Mouse (Mus musculus) CH12.LX (cell line): ENCODE data around the gene 4930415O20Rik. TPM values are rescaled to one million over a fixed set of nuclear protein-coding genes. Genes with fewer than 3 reads are reported as not detected.

Experiments used
- DNase-seq: peaks from one replicate; pipeline ENCODE4 v3.0.0-alpha.2; 2013; ENCODE audit errors: extremely low read depth
- H3K27ac ChIP-seq: 2 replicates; pipeline ENCODE4 v1.5.1; 2012; ENCODE audit warnings: low read depth, mild to moderate bottlenecking, control low read depth, moderate library complexity; ENCODE audit not compliant: insufficient read depth
- H3K27me3 ChIP-seq: replicated peaks from 2 replicates; pipeline ENCODE3; 2012; ENCODE audit warnings: inconsistent platforms
- H3K36me3 ChIP-seq, 2 experiments: replicated peaks in 1 of 2; 2 replicates each; pipeline versions ENCODE3 to v1.6.1; 2012; ENCODE audit warnings: inconsistent platforms in 1 of 2, low read length in 1 of 2, mild to moderate bottlenecking in 1 of 2, mixed read lengths in 1 of 2, moderate library complexity in 1 of 2; ENCODE audit not compliant: control insufficient read depth in 1 of 2, insufficient read depth in 1 of 2
- H3K4me1 ChIP-seq, 2 experiments: 2 replicates each; pipeline ENCODE4 v1.6.1; 2012; ENCODE audit warnings: inconsistent platforms in 1 of 2, moderate library complexity in 1 of 2; ENCODE audit not compliant: insufficient read depth in 2 of 2, control insufficient read depth in 1 of 2
- H3K4me2 ChIP-seq: 2 replicates; pipeline ENCODE4 v1.6.1; 2012; ENCODE audit warnings: low read depth, mild to moderate bottlenecking, control low read depth; ENCODE audit not compliant: poor library complexity, insufficient read depth, severe bottlenecking
- H3K4me3 ChIP-seq, 3 experiments: fragments of 150-350 bp in 1 of 3; sonication (generic) in 1 of 3; replicated peaks in 1 of 3; 2 replicates each; pipeline versions ENCODE3 to v1.5.1; 2011 to 2012; ENCODE audit warnings: low read depth in 2 of 3, low read length in 2 of 3, mild to moderate bottlenecking in 2 of 3, moderate library complexity in 2 of 3, control low read depth in 1 of 3, improper control_type of control experiment in 1 of 3, inconsistent platforms in 1 of 3, mixed read lengths in 1 of 3; ENCODE audit not compliant: poor library complexity in 1 of 3
- H3K79me2 ChIP-seq: replicated peaks from 2 replicates; pipeline ENCODE4 v1.6.1; 2012; ENCODE audit warnings: mild to moderate bottlenecking, moderate library complexity; ENCODE audit not compliant: control insufficient read depth, poor library complexity, insufficient read depth, severe bottlenecking; ENCODE audit errors: extremely low read depth
- H3K9ac ChIP-seq: 2 replicates; pipeline ENCODE4 v1.6.1; 2012; ENCODE audit warnings: low read depth, mild to moderate bottlenecking, control low read depth, moderate library complexity; ENCODE audit not compliant: insufficient read depth
- H3K9me3 ChIP-seq: replicated peaks from 2 replicates; pipeline ENCODE3; 2012; ENCODE audit warnings: low read length, inconsistent platforms, mixed read lengths
- E2F4 ChIP-seq: IDR thresholded peaks from 2 replicates; pipeline ENCODE4 v1.6.1; 2011; ENCODE audit warnings: low read depth, low read length, improper control_type of control experiment; ENCODE audit not compliant: insufficient replicate concordance
- ELF1 ChIP-seq: IDR thresholded peaks from 2 replicates; pipeline ENCODE4 v1.6.1; 2014; ENCODE audit warnings: low read depth, mild to moderate bottlenecking, inconsistent platforms, low read length, improper control_type of control experiment
- ETS1 ChIP-seq: conservative IDR thresholded peaks from 2 replicates; pipeline ENCODE4 v1.6.1; 2012; ENCODE audit warnings: low read depth, mild to moderate bottlenecking, inconsistent platforms, low read length, improper control_type of control experiment, moderate library complexity
- IRF4 ChIP-seq: IDR thresholded peaks from 2 replicates; pipeline ENCODE4 v1.6.1; 2014; ENCODE audit warnings: low read depth, mild to moderate bottlenecking, inconsistent platforms, low read length, improper control_type of control experiment
- JUN ChIP-seq: IDR thresholded peaks from 2 replicates; pipeline ENCODE4 v1.6.1; 2011; ENCODE audit warnings: low read depth, mild to moderate bottlenecking, low read length, improper control_type of control experiment, moderate library complexity; ENCODE audit not compliant: insufficient read depth
- KAT2A ChIP-seq: IDR thresholded peaks from 2 replicates; pipeline ENCODE4 v1.6.1; 2012; ENCODE audit warnings: low read length, improper control_type of control experiment, inconsistent platforms; ENCODE audit not compliant: insufficient replicate concordance
- MXI1 ChIP-seq: IDR thresholded peaks from 2 replicates; pipeline ENCODE4 v1.6.1; 2011; ENCODE audit warnings: mild to moderate bottlenecking, low read depth, low read length, improper control_type of control experiment
- MYC ChIP-seq: IDR thresholded peaks from 2 replicates; pipeline ENCODE4 v1.6.1; 2011; ENCODE audit warnings: low read depth, mild to moderate bottlenecking, improper control_type of control experiment, low read length
- NELFE ChIP-seq: IDR thresholded peaks from 2 replicates; pipeline ENCODE4 v1.6.1; 2011; ENCODE audit warnings: low read depth, low read length, improper control_type of control experiment
- RCOR1 ChIP-seq: conservative IDR thresholded peaks from 2 replicates; pipeline ENCODE4 v1.6.1; 2012; ENCODE audit warnings: low read depth, mild to moderate bottlenecking, inconsistent platforms, low read length, improper control_type of control experiment
- SIN3A ChIP-seq: IDR thresholded peaks from 2 replicates; pipeline ENCODE4 v1.6.1; 2012; ENCODE audit warnings: low read length, improper control_type of control experiment, inconsistent platforms
- TBP ChIP-seq: conservative IDR thresholded peaks from 2 replicates; pipeline ENCODE4 v1.6.1; 2011; ENCODE audit warnings: low read depth, low read length, improper control_type of control experiment
- UBTF ChIP-seq: IDR thresholded peaks from 2 replicates; pipeline ENCODE4 v1.6.1; 2012; ENCODE audit warnings: low read depth, mild to moderate bottlenecking, inconsistent platforms, low read length, improper control_type of control experiment, moderate library complexity
- USF1 ChIP-seq: IDR thresholded peaks from 2 replicates; pipeline ENCODE4 v1.6.1; 2014; ENCODE audit warnings: low read depth, mild to moderate bottlenecking, inconsistent platforms, low read length, improper control_type of control experiment
- dilution Hi-C: fragments of 300-500 bp; cut with MboI; formaldehyde crosslinking; loops from 2 replicates; pipeline ENCODE4 v1.14.3; 2020; ENCODE audit warnings: low sequenced_read_pairs; ENCODE audit not compliant: extremely low pct_unique_long_range_greater_than_20kb, extremely low pct_ligation_motif_present
- in situ Hi-C: fragments of 300-500 bp; cut with MboI; formaldehyde crosslinking; loops from 3 replicates; pipeline ENCODE4 v1.14.3; 2019; ENCODE audit warnings: low sequenced_read_pairs, low pct_ligation_motif_present, low pct_unique_long_range_greater_than_20kb, mixed read lengths
- polyA plus RNA-seq: library from polyadenylated mRNA; unstranded; fragments of >175 nt; gene quantifications from 2 replicates; pipeline ENCODE4 v1.2.1, GENCODE M21; 2012; ENCODE audit warnings: low read depth; ENCODE audit not compliant: insufficient read length
- total RNA-seq, 2 experiments: library from RNA; depleted of rRNA; stranded (reverse); fragments of 300-350 nt in 1 of 2; fragments of >200 nt in 1 of 2; gene quantifications; 2 replicates each; pipeline ENCODE4 v1.2.3; 2012 to 2014

The 4930415O20Rik gene
- total and polyA plus RNA-seq, 3 experiments = not detected

GRCm38 (mm10) chr15:98637155-98637554 lies 66.4 kb downstream of the 4930415O20Rik start:
- in situ Hi-C loops = no loop called here
- no peaks in the 10 kb centered on the region for H3K9me3 ChIP-seq
- peaks cover 0 to 10% of the 10 kb centered on the region in 2 experiments for H3K36me3 ChIP-seq
- peaks cover 14 to 48% of the 10 kb centered on the region in 2 experiments for H3K4me1 ChIP-seq
- H3K4me2 ChIP-seq = no peak overlapping the region
- no peaks in the 10 kb centered on the region for H3K79me2 ChIP-seq
- TF ChIP-seq MYC (no peak), ELF1 (no peak), KAT2A (no peak), IRF4 (no peak), RCOR1 (no peak), SIN3A (no peak), UBTF (no peak), ETS1 (no peak), E2F4 (no peak), TBP (no peak), JUN (no peak), MXI1 (no peak), NELFE (no peak), USF1 (no peak)
- peaks cover 61% of the 10 kb centered on the region for H3K27me3 ChIP-seq
- H3K27ac ChIP-seq = no peak overlapping the region
- no peak for DNase-seq
- no peak overlapping the region for H3K4me3 ChIP-seq
- dilution Hi-C loops = no loop called here
- no peak overlapping the region for H3K9ac ChIP-seq

Other genes starting within 250 kb of the 4930415O20Rik start
- gene Olfr284, start 230.0 kb upstream of the 4930415O20Rik start, total RNA-seq (2012; rRNA removed) = not detected in 2 replicates
- gene Olfr284, start 230.0 kb upstream of the 4930415O20Rik start, total RNA-seq (2014; rRNA removed) = not detected in 2 replicates
- not detected in 2 replicates for gene Olfr284, start 230.0 kb upstream of the 4930415O20Rik start, polyA plus RNA-seq
- not detected in 2 replicates for gene Olfr283, start 190.1 kb upstream of the 4930415O20Rik start, total RNA-seq (2012; rRNA removed)
- not detected in 2 replicates for gene Olfr283, start 190.1 kb upstream of the 4930415O20Rik start, total RNA-seq (2014; rRNA removed)
- not detected in 2 replicates for gene Olfr283, start 190.1 kb upstream of the 4930415O20Rik start, polyA plus RNA-seq
- gene Olfr282, start 139.8 kb upstream of the 4930415O20Rik start, total RNA-seq (2012; rRNA removed) = not detected in 2 replicates
- not detected in 2 replicates for gene Olfr282, start 139.8 kb upstream of the 4930415O20Rik start, total RNA-seq (2014; rRNA removed)
- gene Olfr282, start 139.8 kb upstream of the 4930415O20Rik start, polyA plus RNA-seq = not detected in 2 replicates
- not detected in 2 replicates for gene Olfr281, start 118.4 kb upstream of the 4930415O20Rik start, total RNA-seq (2012; rRNA removed)
- not detected in 2 replicates for gene Olfr281, start 118.4 kb upstream of the 4930415O20Rik start, total RNA-seq (2014; rRNA removed)
- not detected in 2 replicates for gene Olfr281, start 118.4 kb upstream of the 4930415O20Rik start, polyA plus RNA-seq
- not detected in 2 replicates for gene OR5BS1P, start 101.1 kb upstream of the 4930415O20Rik start, total RNA-seq (2012; rRNA removed)
- gene OR5BS1P, start 101.1 kb upstream of the 4930415O20Rik start, total RNA-seq (2014; rRNA removed) = not detected in 2 replicates
- not detected in 2 replicates for gene OR5BS1P, start 101.1 kb upstream of the 4930415O20Rik start, polyA plus RNA-seq
- not detected in 2 replicates for gene Lalba, start 88.3 kb upstream of the 4930415O20Rik start, total RNA-seq (2012; rRNA removed)
- not detected in 2 replicates for gene Lalba, start 88.3 kb upstream of the 4930415O20Rik start, total RNA-seq (2014; rRNA removed)
- gene Lalba, start 88.3 kb upstream of the 4930415O20Rik start, polyA plus RNA-seq = not detected in 2 replicates
- not detected in 2 replicates for gene Olfr279, start 78.6 kb upstream of the 4930415O20Rik start, total RNA-seq (2012; rRNA removed)
- not detected in 2 replicates for gene Olfr279, start 78.6 kb upstream of the 4930415O20Rik start, total RNA-seq (2014; rRNA removed)
- gene Olfr279, start 78.6 kb upstream of the 4930415O20Rik start, polyA plus RNA-seq = 0.07 TPM in 1 of 2 replicates, not detected in the other
- gene Kansl2, start 36.7 kb upstream of the 4930415O20Rik start, total RNA-seq (2012; rRNA removed) = 59.6 and 84.7 TPM in 2 replicates
- 101 and 103 TPM in 2 replicates for gene Kansl2, start 36.7 kb upstream of the 4930415O20Rik start, total RNA-seq (2014; rRNA removed)
- gene Kansl2, start 36.7 kb upstream of the 4930415O20Rik start, polyA plus RNA-seq = 111 and 125 TPM in 2 replicates
- 36.8 and 42.1 TPM in 2 replicates for gene Ccnt1, start 81 bp upstream of the 4930415O20Rik start, total RNA-seq (2012; rRNA removed)
- gene Ccnt1, start 81 bp upstream of the 4930415O20Rik start, total RNA-seq (2014; rRNA removed) = 38.1 and 41.3 TPM in 2 replicates
- 62.1 and 73.3 TPM in 2 replicates for gene Ccnt1, start 81 bp upstream of the 4930415O20Rik start, polyA plus RNA-seq
- gene Adcy6, start 39.1 kb downstream of the 4930415O20Rik start, total RNA-seq (2012; rRNA removed) = 1.5 and 2.6 TPM in 2 replicates
- 0.05 TPM in 1 of 2 replicates, not detected in the other for gene Adcy6, start 39.1 kb downstream of the 4930415O20Rik start, total RNA-seq (2014; rRNA removed)
- 0.06 and 0.11 TPM in 2 replicates for gene Adcy6, start 39.1 kb downstream of the 4930415O20Rik start, polyA plus RNA-seq
- gene Cacnb3, start 59.8 kb downstream of the 4930415O20Rik start, total RNA-seq (2012; rRNA removed) = 2.9 and 4.3 TPM in 2 replicates
- 2.3 and 2.5 TPM in 2 replicates for gene Cacnb3, start 59.8 kb downstream of the 4930415O20Rik start, total RNA-seq (2014; rRNA removed)
- 5.7 and 7.0 TPM in 2 replicates for gene Cacnb3, start 59.8 kb downstream of the 4930415O20Rik start, polyA plus RNA-seq
- 103 and 132 TPM in 2 replicates for gene Ddx23, start 91.9 kb downstream of the 4930415O20Rik start, total RNA-seq (2012; rRNA removed)
- gene Ddx23, start 91.9 kb downstream of the 4930415O20Rik start, total RNA-seq (2014; rRNA removed) = 58.5 and 59.4 TPM in 2 replicates
- 148 and 181 TPM in 2 replicates for gene Ddx23, start 91.9 kb downstream of the 4930415O20Rik start, polyA plus RNA-seq
- 3.8 and 6.3 TPM in 2 replicates for gene Rnd1, start 106.5 kb downstream of the 4930415O20Rik start, total RNA-seq (2012; rRNA removed)
- 5.8 and 9.4 TPM in 2 replicates for gene Rnd1, start 106.5 kb downstream of the 4930415O20Rik start, total RNA-seq (2014; rRNA removed)
- 5.7 and 6.0 TPM in 2 replicates for gene Rnd1, start 106.5 kb downstream of the 4930415O20Rik start, polyA plus RNA-seq
- 0.13 TPM in 1 of 2 replicates, not detected in the other for gene Ccdc65, start 137.2 kb downstream of the 4930415O20Rik start, total RNA-seq (2012; rRNA removed)
- gene Ccdc65, start 137.2 kb downstream of the 4930415O20Rik start, total RNA-seq (2014; rRNA removed) = not detected in 2 replicates
- gene Ccdc65, start 137.2 kb downstream of the 4930415O20Rik start, polyA plus RNA-seq = 0.11 and 0.14 TPM in 2 replicates
- 75.0 and 132 TPM in 2 replicates for gene Fkbp11, start 157.2 kb downstream of the 4930415O20Rik start, total RNA-seq (2012; rRNA removed)
- 21.0 and 23.4 TPM in 2 replicates for gene Fkbp11, start 157.2 kb downstream of the 4930415O20Rik start, total RNA-seq (2014; rRNA removed)
- gene Fkbp11, start 157.2 kb downstream of the 4930415O20Rik start, polyA plus RNA-seq = 22.2 and 27.6 TPM in 2 replicates
- 32.5 and 33.8 TPM in 2 replicates for gene Arf3, start 192.2 kb downstream of the 4930415O20Rik start, total RNA-seq (2012; rRNA removed)
- 33.9 and 41.0 TPM in 2 replicates for gene Arf3, start 192.2 kb downstream of the 4930415O20Rik start, total RNA-seq (2014; rRNA removed)
- 158 and 182 TPM in 2 replicates for gene Arf3, start 192.2 kb downstream of the 4930415O20Rik start, polyA plus RNA-seq
- 19.1 and 25.4 TPM in 2 replicates for gene Wnt10b, start 207.1 kb downstream of the 4930415O20Rik start, total RNA-seq (2012; rRNA removed)
- 61.6 and 64.4 TPM in 2 replicates for gene Wnt10b, start 207.1 kb downstream of the 4930415O20Rik start, total RNA-seq (2014; rRNA removed)
- 56.2 and 58.0 TPM in 2 replicates for gene Wnt10b, start 207.1 kb downstream of the 4930415O20Rik start, polyA plus RNA-seq
- not detected in 2 replicates for gene Wnt1, start 218.9 kb downstream of the 4930415O20Rik start, total RNA-seq (2012; rRNA removed)
- not detected in 2 replicates for gene Wnt1, start 218.9 kb downstream of the 4930415O20Rik start, total RNA-seq (2014; rRNA removed)
- not detected in 2 replicates for gene Wnt1, start 218.9 kb downstream of the 4930415O20Rik start, polyA plus RNA-seq
- gene Ddn, start 238.5 kb downstream of the 4930415O20Rik start, total RNA-seq (2012; rRNA removed) = 0.04 TPM in 1 of 2 replicates, not detected in the other
- not detected in 2 replicates for gene Ddn, start 238.5 kb downstream of the 4930415O20Rik start, total RNA-seq (2014; rRNA removed)
- 0.08 TPM in 1 of 2 replicates, not detected in the other for gene Ddn, start 238.5 kb downstream of the 4930415O20Rik start, polyA plus RNA-seq